Comparison of ENCODE assay signal across 1 mouse cellular context in the genomic region with DNA sequence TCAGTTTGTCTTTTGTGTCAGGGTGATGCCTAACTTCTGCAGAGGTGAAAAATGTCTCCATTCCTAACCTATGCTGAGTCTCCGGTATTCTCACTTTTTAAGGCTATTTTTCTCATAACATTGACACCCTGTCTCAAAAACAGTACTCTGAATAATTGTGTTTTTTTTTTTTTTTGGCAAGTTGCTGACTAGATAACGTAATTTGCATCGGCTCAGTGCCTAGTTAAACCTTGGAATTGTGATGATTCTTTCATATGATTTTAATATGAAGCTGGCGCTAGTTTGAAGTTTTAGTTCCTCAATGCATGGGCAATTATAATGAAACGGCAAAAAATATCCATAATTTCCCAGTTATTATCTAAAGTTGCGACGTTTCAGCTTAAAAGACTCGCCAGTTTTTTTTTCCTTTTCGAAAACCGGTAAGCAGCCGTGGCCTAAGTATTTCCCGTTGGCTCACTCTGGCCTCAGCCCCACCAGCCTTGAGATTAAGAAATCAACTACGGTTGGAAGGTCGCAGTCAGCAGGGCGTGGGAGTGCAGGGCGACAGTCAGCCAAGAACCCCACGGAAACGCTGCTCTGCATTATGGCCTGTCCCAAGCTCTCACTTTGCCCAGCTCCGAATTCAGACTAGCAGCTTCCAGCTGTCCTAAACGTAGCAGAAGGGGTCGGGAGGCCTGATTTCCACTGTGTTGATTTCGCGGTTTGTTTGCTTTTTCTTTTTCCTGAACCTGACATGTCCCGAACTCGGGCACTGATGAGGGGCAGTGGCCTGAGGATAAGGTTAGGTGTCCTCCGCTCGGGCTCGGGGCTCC.
A peak's percentile ranks its signal among the peaks of the same experiment; 100 is the strongest.
TF ChIP-seq lines count a peak whose summit lies in the region.

No protein-coding gene starts in this region.

TF ChIP-seq in MEL, 35 proteins besides CTCF, POLR2A, EP300 and RAD21 (continued from another document):
- TF ChIP-seq USF2 (IDR thresholded peaks at IDR 0.05; ENCODE audit: borderline replicate concordance in 1 of 2, insufficient read depth in 1 of 2, low read depth in 1 of 2, low read length in 2 of 2): no peak
- 0 out of 2 replicates have a peak, but pooled peaks have one; percentile 26 for TF ChIP-seq GATA1 (IDR thresholded peaks at IDR 0.05; ENCODE audit: low read depth, low read length)
- 0 out of 2 replicates have a peak, but pooled peaks have one; percentile 31 for TF ChIP-seq MAFK (IDR thresholded peaks at IDR 0.05; ENCODE audit: borderline replicate concordance, low read depth, low read length)
- peak; percentile 45 for TF ChIP-seq TBP (IDR thresholded peaks at IDR 0.05; ENCODE audit: low read depth, low read length)
- TF ChIP-seq TAL1 (IDR thresholded peaks at IDR 0.05; ENCODE audit: low read length): no peak
- TF ChIP-seq HCFC1 (IDR thresholded peaks at IDR 0.05; ENCODE audit: low read depth, low read length): 0 out of 2 replicates have a peak, but pooled peaks have one; percentile 57
- peak; percentile 79 for TF ChIP-seq MXI1 (IDR thresholded peaks at IDR 0.05; ENCODE audit: low read depth, low read length)
- TF ChIP-seq JUND (IDR thresholded peaks at IDR 0.05; ENCODE audit: low read depth, low read length): no peak
- peak; percentile 66 for TF ChIP-seq SIN3A (IDR thresholded peaks at IDR 0.05; ENCODE audit: low read length)
- TF ChIP-seq ZNF384 (IDR thresholded peaks at IDR 0.05; ENCODE audit: low read depth, low read length): peak; percentile 95
- TF ChIP-seq SMC3 (IDR thresholded peaks at IDR 0.05; ENCODE audit: low read depth, low read length): peak; percentile 20; the same call in 1 of the 2 replicates
- TF ChIP-seq UBTF (IDR thresholded peaks at IDR 0.05; ENCODE audit: borderline replicate concordance, insufficient read depth, low read depth, low read length): 0 out of 2 replicates have a peak, but pooled peaks have one; percentile 55
- TF ChIP-seq MYB (IDR thresholded peaks at IDR 0.05; ENCODE audit: low read depth, low read length): peak; percentile 25; the same call in 1 of the 2 replicates
- peak; percentile 97 for TF ChIP-seq CHD1 (IDR thresholded peaks at IDR 0.05; ENCODE audit: low read depth, low read length)
- TF ChIP-seq ETS1 (IDR thresholded peaks at IDR 0.05; ENCODE audit: low read depth, low read length): peak; percentile 63
- TF ChIP-seq NRF1 (IDR thresholded peaks at IDR 0.05; ENCODE audit: insufficient read depth, low read depth, low read length, poor library complexity, severe bottlenecking): no peak
- no peak for TF ChIP-seq POLR2AphosphoS5 (IDR thresholded peaks at IDR 0.05; ENCODE audit: borderline replicate concordance, low read depth, low read length)
- TF ChIP-seq ZMIZ1 (IDR thresholded peaks at IDR 0.05; ENCODE audit: low read depth, low read length): peak; percentile 43
- TF ChIP-seq MAX (IDR thresholded peaks at IDR 0.05; ENCODE audit: low read length): peak; percentile 19
- TF ChIP-seq E2F4 (IDR thresholded peaks at IDR 0.05; ENCODE audit: borderline replicate concordance, low read depth, low read length): no peak
- peak; percentile 30 for TF ChIP-seq RCOR1 (IDR thresholded peaks at IDR 0.05; ENCODE audit: low read depth, low read length)
- TF ChIP-seq CHD2 (IDR thresholded peaks at IDR 0.05; ENCODE audit: low read length): no peak
- TF ChIP-seq ELF1 (IDR thresholded peaks at IDR 0.05; ENCODE audit: low read depth, low read length): no peak
